8 mouse cellular contexts compared by ENCODE assay signal in the genomic region with DNA sequence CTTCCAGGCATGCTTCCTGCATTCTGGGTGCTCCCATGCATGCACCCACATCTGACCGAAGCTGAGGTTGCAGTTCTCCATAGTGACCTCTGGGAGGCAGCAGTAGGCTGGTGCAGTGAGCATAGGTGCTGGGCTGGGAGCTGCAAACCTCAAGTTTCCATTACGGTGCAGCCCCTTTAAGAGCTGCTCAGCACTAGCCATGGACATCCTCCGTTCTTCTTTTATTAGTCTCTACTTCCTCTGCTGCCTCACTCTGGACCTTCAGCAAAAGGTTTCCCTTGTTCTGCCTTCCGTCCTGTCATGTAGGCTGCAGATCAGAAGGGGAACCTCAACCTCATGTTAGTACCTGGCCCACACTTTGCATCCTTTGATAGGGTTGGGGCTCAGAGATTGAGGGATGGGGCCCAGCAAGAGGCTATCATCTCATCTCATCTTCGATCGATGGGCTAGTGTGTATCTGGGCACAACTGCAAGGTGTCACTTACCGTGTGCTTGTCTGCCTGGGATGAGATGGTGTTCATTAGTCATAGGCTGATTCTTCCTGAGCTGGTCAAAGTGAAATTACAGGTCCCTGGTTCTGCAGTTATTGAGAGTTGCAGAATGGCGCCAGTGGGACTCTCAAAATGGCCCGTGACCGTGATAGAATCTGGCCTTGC. TPM values are rescaled to one million over a fixed set of nuclear protein-coding genes. Genes with fewer than 3 reads are reported as not detected.
DNase-seq lines count a peak whose midpoint lies in the region; ATAC-seq and TF ChIP-seq lines count a peak whose summit lies in the region.

No protein-coding gene starts in this region.

- H3K27ac ChIP-seq in CH12.LX (ENCODE audit: insufficient read depth, low read depth) = peak overlapping the region; percentile 45
- H3K27ac ChIP-seq in embryonic facial prominence, embryonic 10.5 days (replicated peaks) = no peak overlapping the region
- no peak overlapping the region for H3K27ac ChIP-seq in heart, embryonic 16.5 days (ENCODE audit: low read length)
- no peak overlapping the region for H3K27ac ChIP-seq in lung, embryonic 15.5 days

- peak; percentile 94 for TF ChIP-seq RAD21 in CH12.LX (IDR thresholded peaks at IDR 0.05; ENCODE audit: low read depth, low read length)

- ATAC-seq in heart, embryonic 16.5 days (replicated peaks; ENCODE audit: extremely low read depth, insufficient read depth, low FRiP score) = peak; percentile 19; the same call in 1 of the 2 replicates
- ATAC-seq in lung, embryonic 15.5 days (ENCODE audit: borderline replicate concordance, extremely low read depth, low FRiP score, low TSS enrichment) = no peak

- peaks cover 0 to 32% of the 10 kb centered on the region in 2 experiments for H3K36me3 ChIP-seq in CH12.LX (replicated peaks in 1 of 2; ENCODE audit: control insufficient read depth in 1 of 2, insufficient read depth in 1 of 2, low read length in 1 of 2)
- no peaks in the 10 kb centered on the region for H3K36me3 ChIP-seq in embryonic facial prominence, embryonic 10.5 days (replicated peaks)
- no peaks in the 10 kb centered on the region for H3K36me3 ChIP-seq in heart, embryonic 16.5 days (ENCODE audit: control insufficient read depth, insufficient read depth)
- H3K36me3 ChIP-seq in lung, embryonic 15.5 days = no peaks in the 10 kb centered on the region

- no peak overlapping the region; the same call in 1 of the 2 replicates for H3K9ac ChIP-seq in CH12.LX (ENCODE audit: insufficient read depth, low read depth)
- H3K9ac ChIP-seq in heart, embryonic 16.5 days (ENCODE audit: low read length) = no peak overlapping the region
- H3K9ac ChIP-seq in lung, embryonic 15.5 days = no peak overlapping the region

- TF ChIP-seq CTCF in CH12.LX (conservative IDR thresholded peaks at IDR 0.05 in 1 of 2, IDR thresholded peaks at IDR 0.05 in 1 of 2; ENCODE audit: low read depth in 2 of 2, low read length in 2 of 2) = peak; percentile 95

- dilution Hi-C loops in CH12.LX (cut with MboI; ENCODE audit: extremely low pct_ligation_motif_present, extremely low pct_unique_long_range_greater_than_20kb, low sequenced_read_pairs) = no loop called here

- no peaks in the 10 kb centered on the region for H3K9me3 ChIP-seq in CH12.LX (replicated peaks; ENCODE audit: low read length)
- H3K9me3 ChIP-seq in embryonic facial prominence, embryonic 10.5 days = no peaks in the 10 kb centered on the region
- no peaks in the 10 kb centered on the region for H3K9me3 ChIP-seq in heart, embryonic 16.5 days (replicated peaks; ENCODE audit: control insufficient read depth, low read length)
- no peaks in the 10 kb centered on the region for H3K9me3 ChIP-seq in lung, embryonic 15.5 days

- peak; percentile 74 for TF ChIP-seq EP300 in CH12.LX (IDR thresholded peaks at IDR 0.05; ENCODE audit: low read length)

- no peak for TF ChIP-seq POLR2A in CH12.LX (IDR thresholded peaks at IDR 0.05; ENCODE audit: low read depth, low read length)

- peaks cover 19 to 41% of the 10 kb centered on the region in 2 experiments for H3K4me1 ChIP-seq in CH12.LX (ENCODE audit: control insufficient read depth in 1 of 2, insufficient read depth in 2 of 2)
- peaks cover 55% of the 10 kb centered on the region for H3K4me1 ChIP-seq in embryonic facial prominence, embryonic 10.5 days
- H3K4me1 ChIP-seq in heart, embryonic 16.5 days (ENCODE audit: control insufficient read depth, insufficient read depth, low read length) = peaks cover 46% of the 10 kb centered on the region
- H3K4me1 ChIP-seq in lung, embryonic 15.5 days = peaks cover 55% of the 10 kb centered on the region

- in situ Hi-C loops in CH12.LX (cut with MboI; ENCODE audit: low pct_ligation_motif_present, low pct_unique_long_range_greater_than_20kb, low sequenced_read_pairs) = loop anchor here (5.0 kb wide), 1 partner anchor 46 kb away; no protein-coding TSS in a partner anchor

- DNase-seq in CH12.LX (ENCODE audit: extremely low read depth) = peak; percentile 95
- DNase-seq in adrenal gland, adult 8-10 months = peak; percentile 51
- DNase-seq in embryonic facial prominence, embryonic 10.5 days (ENCODE audit: low spot score) = peak; percentile 69
- peak; percentile 67 to 80 for DNase-seq in kidney, postnatal 25 days
- peak; percentile 63 for DNase-seq in retina, adult 2 months (ENCODE audit: low read depth, low spot score)
- DNase-seq in urinary bladder, adult 18-20 months (ENCODE audit: low spot score in 2 of 2) = no peak

- 9% methylated on average over 10 of the region's 10 CpGs for WGBS in embryonic facial prominence, embryonic 10.5 days
- WGBS in heart, embryonic 16.5 days = 7% methylated on average over 10 of the region's 10 CpGs
- WGBS in lung, embryonic 15.5 days = 8% methylated on average over 10 of the region's 10 CpGs

- H3K79me2 ChIP-seq in CH12.LX (replicated peaks; ENCODE audit: control insufficient read depth, extremely low read depth, insufficient read depth, poor library complexity, severe bottlenecking) = no peaks in the 10 kb centered on the region

- peak overlapping the region; percentile 21 to 25 (median 23) for H3K4me3 ChIP-seq in CH12.LX (replicated peaks in 1 of 3; ENCODE audit: low read depth in 2 of 3, low read length in 2 of 3, poor library complexity in 1 of 3)
- H3K4me3 ChIP-seq in embryonic facial prominence, embryonic 10.5 days = peak overlapping the region; percentile 74
- H3K4me3 ChIP-seq in heart, embryonic 16.5 days (ENCODE audit: low read length) = peak overlapping the region; percentile 65; the same call in 1 of the 2 replicates
- peak overlapping the region; percentile 47; the same call in 1 of the 2 replicates for H3K4me3 ChIP-seq in lung, embryonic 15.5 days

- H3K4me2 ChIP-seq in CH12.LX (ENCODE audit: insufficient read depth, low read depth, poor library complexity, severe bottlenecking) = peak overlapping the region; percentile 88
- peak overlapping the region; percentile 99 for H3K4me2 ChIP-seq in heart, embryonic 16.5 days (ENCODE audit: low read depth, low read length)
- peak overlapping the region; percentile 94 for H3K4me2 ChIP-seq in lung, embryonic 15.5 days

- H3K27me3 ChIP-seq in CH12.LX (replicated peaks) = peaks cover 4% of the 10 kb centered on the region
- peaks cover 36% of the 10 kb centered on the region for H3K27me3 ChIP-seq in embryonic facial prominence, embryonic 10.5 days (replicated peaks; ENCODE audit: low read depth, poor library complexity, severe bottlenecking)
- H3K27me3 ChIP-seq in heart, embryonic 16.5 days (ENCODE audit: control insufficient read depth, insufficient read depth, low read length) = no peaks in the 10 kb centered on the region
- H3K27me3 ChIP-seq in lung, embryonic 15.5 days = peaks cover 11% of the 10 kb centered on the region; the same call in 1 of the 2 replicates

TF ChIP-seq in CH12.LX, 34 proteins besides CTCF, POLR2A, EP300 and RAD21 (continues in another document):
- TF ChIP-seq IRF4 (IDR thresholded peaks at IDR 0.05; ENCODE audit: low read depth, low read length) (peak; percentile 89), ETS1 (conservative IDR thresholded peaks at IDR 0.05; ENCODE audit: low read depth, low read length) (peak; percentile 41; the same call in 1 of the 2 replicates)

RNA-seq across cellular contexts. Expression of a gene that starts 5.9 kb away (rescaled TPM):
- total RNA-seq in CH12.LX (2012; rRNA removed) = 28.9 and 30.0 TPM in 2 replicates
- 23.8 and 28.4 TPM in 2 replicates for total RNA-seq in CH12.LX (2014; rRNA removed)
- polyA plus RNA-seq in CH12.LX (2012; ENCODE audit: insufficient read length, low read depth) = 20.3 and 21.2 TPM in 2 replicates
- total RNA-seq in adrenal gland, adult 8-10 months (2022) = 100 to 1,000 TPM in 2 of 4 experiments, 10 to 100 TPM in 2; 89.1 to 191 (median 124) TPM
- 32.6 and 34.2 TPM in 2 replicates for polyA plus RNA-seq in embryonic facial prominence, embryonic 10.5 days (2016; fragmentation: Nextera tagmentation; extraction: Ambion mirVana)
- polyA plus RNA-seq in heart, embryonic 16.5 days (2015; fragmentation: Nextera tagmentation; extraction: Ambion mirVana) = 61.0 and 61.5 TPM in 2 replicates
- 96.9 and 100 TPM in 2 replicates for polyA plus RNA-seq in lung, embryonic 15.5 days (2015; fragmentation: Nextera tagmentation; extraction: Ambion mirVana)

RNA-seq across cellular contexts. Expression of a gene that starts 6.0 kb away (rescaled TPM):
- total RNA-seq in CH12.LX (2012; rRNA removed) = 82.3 and 109 TPM in 2 replicates
- 35.7 and 37.1 TPM in 2 replicates for total RNA-seq in CH12.LX (2014; rRNA removed)
- 57.5 and 64.8 TPM in 2 replicates for polyA plus RNA-seq in CH12.LX (2012; ENCODE audit: insufficient read length, low read depth)
- total RNA-seq in adrenal gland, adult 8-10 months (2022) = 100 to 1,000 TPM in 3 of 4 experiments, 10 to 100 TPM in 1; 99.4 to 147 (median 129) TPM
- polyA plus RNA-seq in embryonic facial prominence, embryonic 10.5 days (2016; fragmentation: Nextera tagmentation; extraction: Ambion mirVana) = 84.0 and 86.0 TPM in 2 replicates
- 56.7 and 61.5 TPM in 2 replicates for polyA plus RNA-seq in heart, embryonic 16.5 days (2015; fragmentation: Nextera tagmentation; extraction: Ambion mirVana)
- polyA plus RNA-seq in lung, embryonic 15.5 days (2015; fragmentation: Nextera tagmentation; extraction: Ambion mirVana) = 66.9 and 69.2 TPM in 2 replicates

RNA-seq across cellular contexts. Expression of a gene that starts 13.8 kb away (rescaled TPM):
- 14.9 and 15.0 TPM in 2 replicates for total RNA-seq in CH12.LX (2012; rRNA removed)
- total RNA-seq in CH12.LX (2014; rRNA removed) = 10.1 and 10.6 TPM in 2 replicates
- 13.5 and 21.1 TPM in 2 replicates for polyA plus RNA-seq in CH12.LX (2012; ENCODE audit: insufficient read length, low read depth)
- 100 to 1,000 TPM; 323 to 455 (median 409) TPM for total RNA-seq in adrenal gland, adult 8-10 months (2022)
- polyA plus RNA-seq in embryonic facial prominence, embryonic 10.5 days (2016; fragmentation: Nextera tagmentation; extraction: Ambion mirVana) = 20.6 and 22.4 TPM in 2 replicates
- 42.2 and 44.0 TPM in 2 replicates for polyA plus RNA-seq in heart, embryonic 16.5 days (2015; fragmentation: Nextera tagmentation; extraction: Ambion mirVana)
- polyA plus RNA-seq in lung, embryonic 15.5 days (2015; fragmentation: Nextera tagmentation; extraction: Ambion mirVana) = 24.4 and 30.7 TPM in 2 replicates

RNA-seq across cellular contexts. Expression of a gene that starts 20.1 kb away (rescaled TPM):
- total RNA-seq in CH12.LX (2012; rRNA removed) = not detected in 2 replicates
- not detected in 2 replicates for total RNA-seq in CH12.LX (2014; rRNA removed)
- not detected in 2 replicates for polyA plus RNA-seq in CH12.LX (2012; ENCODE audit: insufficient read length, low read depth)
- total RNA-seq in adrenal gland, adult 8-10 months (2022) = 10 to 100 TPM; 11.7 to 21.1 (median 18.7) TPM
- polyA plus RNA-seq in embryonic facial prominence, embryonic 10.5 days (2016; fragmentation: Nextera tagmentation; extraction: Ambion mirVana) = 6.6 and 8.3 TPM in 2 replicates
- polyA plus RNA-seq in heart, embryonic 16.5 days (2015; fragmentation: Nextera tagmentation; extraction: Ambion mirVana) = 24.2 and 26.1 TPM in 2 replicates
- polyA plus RNA-seq in lung, embryonic 15.5 days (2015; fragmentation: Nextera tagmentation; extraction: Ambion mirVana) = 35.6 and 40.8 TPM in 2 replicates

RNA-seq across cellular contexts. Expression of a gene that starts 26.0 kb away (rescaled TPM):
- 8.9 and 11.7 TPM in 2 replicates for total RNA-seq in CH12.LX (2012; rRNA removed)
- total RNA-seq in CH12.LX (2014; rRNA removed) = 1.5 and 2.8 TPM in 2 replicates
- 25.3 and 29.6 TPM in 2 replicates for polyA plus RNA-seq in CH12.LX (2012; ENCODE audit: insufficient read length, low read depth)
- total RNA-seq in adrenal gland, adult 8-10 months (2022) = 100 to 1,000 TPM; 256 to 532 (median 452) TPM
- polyA plus RNA-seq in embryonic facial prominence, embryonic 10.5 days (2016; fragmentation: Nextera tagmentation; extraction: Ambion mirVana) = 13.2 and 14.3 TPM in 2 replicates
- polyA plus RNA-seq in heart, embryonic 16.5 days (2015; fragmentation: Nextera tagmentation; extraction: Ambion mirVana) = 73.1 and 78.0 TPM in 2 replicates
- polyA plus RNA-seq in lung, embryonic 15.5 days (2015; fragmentation: Nextera tagmentation; extraction: Ambion mirVana) = 35.9 and 41.6 TPM in 2 replicates

Comparison
In these comparisons a context has a peak if more than half of its experiments do, and no peak if none do; other contexts are left out.
1. DNase-seq: peak in CH12.LX (single experiment), adrenal gland, adult 8-10 months (single experiment), embryonic facial prominence, embryonic 10.5 days (single experiment), kidney, postnatal 25 days (2 of 2) and retina, adult 2 months (single experiment); none in urinary bladder, adult 18-20 months (0 of 2).
2. H3K4me3 ChIP-seq: peak in every context shown above with its lines; median percentile 74 in embryonic facial prominence, embryonic 10.5 days; 65 in heart, embryonic 16.5 days; 47 in lung, embryonic 15.5 days; 23 in CH12.LX.
3. Peak in every context shown above with its lines, with median percentiles within 50 percentile points of each other: H3K4me2 ChIP-seq.